Mouse (Mus musculus): ENCODE data around the gene Bclaf1. TPM values are rescaled to one million over a fixed set of nuclear protein-coding genes. Genes with fewer than 3 reads are reported as not detected.

The Bclaf1 gene
- polyA plus RNA-seq, 1 experiment from 2014 or later, result 124 TPM

- Histone ChIP-seq H3K27me3 (no peaks in the 10 kb centered on the region), H3K9ac (no peak overlapping the region), H3K9me3 (no peaks in the 10 kb centered on the region), H3K4me1 (no peaks in the 10 kb centered on the region), H3K27ac (no peak overlapping the region), H3K4me3 (no peak overlapping the region), H3K4me2 (no peak overlapping the region), H3K36me3 (peaks cover 63% of the 10 kb centered on the region)
- no peak for ATAC-seq (ENCODE audit: borderline replicate concordance, extremely low read depth, low FRiP score, low TSS enrichment)
These were observed 14.0 kb downstream of the Bclaf1 start for GRCm38 (mm10) chr10:20326226-20326625.

- H3K36me3 ChIP-seq, result peaks cover 62% of the 10 kb centered on the region
- no peaks in the 10 kb centered on the region for H3K9me3 ChIP-seq
- 76% methylated on average over 2 of the region's 2 CpGs for WGBS
- H3K27ac ChIP-seq, result no peak overlapping the region
- no peak overlapping the region for H3K4me2 ChIP-seq
- no peak for ATAC-seq (ENCODE audit: borderline replicate concordance, extremely low read depth, low FRiP score, low TSS enrichment)
- H3K9ac ChIP-seq, result no peak overlapping the region
- H3K4me3 ChIP-seq, result no peak overlapping the region
- H3K27me3 ChIP-seq, result no peaks in the 10 kb centered on the region
- H3K4me1 ChIP-seq, result no peaks in the 10 kb centered on the region
These were observed 19.0 kb downstream of the Bclaf1 start for GRCm38 (mm10) chr10:20331262-20331661.

GRCm38 (mm10) chr10:20337872-20338271, 25.6 kb downstream of the Bclaf1 start:
- Histone ChIP-seq H3K4me2 (no peak overlapping the region), H3K4me1 (no peaks in the 10 kb centered on the region), H3K27ac (no peak overlapping the region), H3K9ac (no peak overlapping the region), H3K4me3 (no peak overlapping the region), H3K27me3 (no peaks in the 10 kb centered on the region), H3K9me3 (no peaks in the 10 kb centered on the region), H3K36me3 (peaks cover 66% of the 10 kb centered on the region)
- WGBS, result 86% methylated on average over 7 of the region's 7 CpGs
- ATAC-seq (ENCODE audit: borderline replicate concordance, extremely low read depth, low FRiP score, low TSS enrichment), result no peak

- H3K4me3 ChIP-seq, result no peak overlapping the region
- ATAC-seq (ENCODE audit: borderline replicate concordance, extremely low read depth, low FRiP score, low TSS enrichment), result no peak
- 60% methylated on average over 1 of the region's 1 CpGs for WGBS
These were observed 33.5 kb downstream of the Bclaf1 start for GRCm38 (mm10) chr10:20345736-20346135.

GRCm38 (mm10) chr10:20347285-20348214, 35.3 kb downstream of the Bclaf1 start, which contains the start of gene Mtfr2:
Mtfr2 (plus strand) TSS chr10:20347770.
- peak within 1 kb of the TSS; percentile 75 for H3K4me2 ChIP-seq
- H3K36me3 ChIP-seq, result peaks cover 35% of the 10 kb centered on the region
- peaks cover 9% of the 10 kb centered on the region; the same call in 1 of the 2 replicates for H3K4me1 ChIP-seq
- H3K27ac ChIP-seq, result peak within 1 kb of the TSS; percentile 81
- peak; percentile 95 for ATAC-seq (ENCODE audit: borderline replicate concordance, extremely low read depth, low FRiP score, low TSS enrichment)
- peak within 1 kb of the TSS; percentile 63 for H3K9ac ChIP-seq
- no peaks in the 10 kb centered on the region for H3K27me3 ChIP-seq
- H3K9me3 ChIP-seq, result no peaks in the 10 kb centered on the region
- peak within 1 kb of the TSS; percentile 84 for H3K4me3 ChIP-seq
- WGBS, result under 1% methylated on average over 58 of the region's 58 CpGs

More at GRCm38 (mm10) chr10:20345736-20346135, 33.5 kb downstream of the Bclaf1 start:
- H3K27ac ChIP-seq, result no peak overlapping the region
- peaks cover 44% of the 10 kb centered on the region for H3K36me3 ChIP-seq
- H3K4me1 ChIP-seq, result peaks cover 9% of the 10 kb centered on the region; the same call in 1 of the 2 replicates
- H3K9ac ChIP-seq, result no peak overlapping the region
- H3K4me2 ChIP-seq, result no peak overlapping the region
- no peaks in the 10 kb centered on the region for H3K9me3 ChIP-seq
- H3K27me3 ChIP-seq, result no peaks in the 10 kb centered on the region

- Histone ChIP-seq H3K36me3 (peaks cover 21% of the 10 kb centered on the region), H3K4me1 (peaks cover 9% of the 10 kb centered on the region; the same call in 1 of the 2 replicates), H3K9me3 (no peaks in the 10 kb centered on the region), H3K4me2 (peak overlapping the region; percentile 75; the same call in 1 of the 2 replicates), H3K4me3 (no peak overlapping the region), H3K27me3 (no peaks in the 10 kb centered on the region), H3K9ac (no peak overlapping the region), H3K27ac (no peak overlapping the region)
- 90% methylated on average over 2 of the region's 2 CpGs for WGBS
- ATAC-seq (ENCODE audit: borderline replicate concordance, extremely low read depth, low FRiP score, low TSS enrichment), result no peak
These were observed 36.6 kb downstream of the Bclaf1 start for GRCm38 (mm10) chr10:20348894-20349293.

GRCm38 (mm10) chr10:20361542-20362449, 49.5 kb downstream of the Bclaf1 start:
- ATAC-seq (ENCODE audit: borderline replicate concordance, extremely low read depth, low FRiP score, low TSS enrichment), result no peak
- no peak overlapping the region for H3K9ac ChIP-seq
- H3K4me2 ChIP-seq, result no peak overlapping the region
- no peaks in the 10 kb centered on the region for H3K27me3 ChIP-seq
- WGBS, result 60% methylated on average over 10 of the region's 10 CpGs
- H3K4me1 ChIP-seq, result no peaks in the 10 kb centered on the region
- no peak overlapping the region for H3K4me3 ChIP-seq
- 0 out of 2 replicates have a peak, but pooled peaks cover 8% of the 10 kb centered on the region for H3K36me3 ChIP-seq
- no peak overlapping the region for H3K27ac ChIP-seq
- no peaks in the 10 kb centered on the region for H3K9me3 ChIP-seq

GRCm38 (mm10) chr10:20362450-20363118, 50.3 kb downstream of the Bclaf1 start:
- WGBS, result 55% methylated on average over 4 of the region's 4 CpGs
- Histone ChIP-seq H3K27ac (no peak overlapping the region), H3K9ac (no peak overlapping the region), H3K4me1 (no peaks in the 10 kb centered on the region), H3K9me3 (no peaks in the 10 kb centered on the region), H3K4me2 (no peak overlapping the region), H3K4me3 (no peak overlapping the region), H3K27me3 (no peaks in the 10 kb centered on the region), H3K36me3 (0 out of 2 replicates have a peak, but pooled peaks cover 8% of the 10 kb centered on the region)
- ATAC-seq (ENCODE audit: borderline replicate concordance, extremely low read depth, low FRiP score, low TSS enrichment), result no peak

GRCm38 (mm10) chr10:20372046-20372445, 59.8 kb downstream of the Bclaf1 start:
- Histone ChIP-seq H3K9ac (no peak overlapping the region), H3K4me1 (no peaks in the 10 kb centered on the region), H3K9me3 (no peaks in the 10 kb centered on the region), H3K36me3 (no peaks in the 10 kb centered on the region), H3K4me3 (no peak overlapping the region), H3K4me2 (no peak overlapping the region), H3K27ac (no peak overlapping the region), H3K27me3 (no peaks in the 10 kb centered on the region)
- WGBS, result 91% methylated on average over 5 of the region's 5 CpGs
- no peak for ATAC-seq (ENCODE audit: borderline replicate concordance, extremely low read depth, low FRiP score, low TSS enrichment)

GRCm38 (mm10) chr10:20377621-20378020, 65.4 kb downstream of the Bclaf1 start:
- H3K4me3 ChIP-seq, result no peak overlapping the region
- H3K27ac ChIP-seq, result no peak overlapping the region
- 77% methylated on average over 9 of the region's 9 CpGs for WGBS
- H3K36me3 ChIP-seq, result no peaks in the 10 kb centered on the region
- no peak overlapping the region for H3K9ac ChIP-seq
- ATAC-seq (ENCODE audit: borderline replicate concordance, extremely low read depth, low FRiP score, low TSS enrichment), result no peak
- H3K27me3 ChIP-seq, result no peaks in the 10 kb centered on the region
- no peaks in the 10 kb centered on the region for H3K4me1 ChIP-seq
- no peak overlapping the region for H3K4me2 ChIP-seq
- H3K9me3 ChIP-seq, result no peaks in the 10 kb centered on the region

- Histone ChIP-seq H3K4me2 (no peak overlapping the region), H3K36me3 (no peaks in the 10 kb centered on the region), H3K9ac (no peak overlapping the region), H3K9me3 (no peaks in the 10 kb centered on the region), H3K4me1 (no peaks in the 10 kb centered on the region), H3K4me3 (no peak overlapping the region), H3K27me3 (no peaks in the 10 kb centered on the region), H3K27ac (no peak overlapping the region)
- WGBS, result 70% methylated on average over 9 of the region's 9 CpGs
- ATAC-seq (ENCODE audit: borderline replicate concordance, extremely low read depth, low FRiP score, low TSS enrichment), result no peak
These were observed 66.9 kb downstream of the Bclaf1 start for GRCm38 (mm10) chr10:20379071-20379735.
